Mouse (Mus musculus): ENCODE results near the gene Dbn1. TPM values are rescaled to one million over a fixed set of nuclear protein-coding genes. Genes with fewer than 3 reads are reported as not detected.
A peak's percentile ranks its signal among the peaks of the same experiment; 100 is the strongest.

Gene Dbn1
- polyA plus RNA-seq, 1 experiment from 2014 or later, result 124 TPM

- ATAC-seq (ENCODE audit: borderline replicate concordance, extremely low read depth, low FRiP score, low TSS enrichment), result no peak
- no peaks in the 10 kb centered on the region for H3K9me3 ChIP-seq
- H3K27me3 ChIP-seq, result peaks cover 6% of the 10 kb centered on the region; the same call in 1 of the 2 replicates
- H3K36me3 ChIP-seq, result peaks cover 31% of the 10 kb centered on the region
- no peak overlapping the region for H3K4me3 ChIP-seq
- no peak overlapping the region for H3K9ac ChIP-seq
- no peak overlapping the region for H3K27ac ChIP-seq
- no peak overlapping the region for H3K4me2 ChIP-seq
- H3K4me1 ChIP-seq, result peaks cover 26% of the 10 kb centered on the region
- 66% methylated on average over 11 of the region's 11 CpGs for WGBS
Measured at GRCm38 (mm10) chr13:55473961-55474360, 13.9 kb downstream of the Dbn1 start.

GRCm38 (mm10) chr13:55473076-55473831, 14.7 kb downstream of the Dbn1 start:
- Histone ChIP-seq H3K4me1 (peaks cover 26% of the 10 kb centered on the region), H3K4me3 (peak overlapping the region; percentile 62), H3K27ac (0 out of 2 replicates have a peak overlapping the region, but pooled peaks have one; percentile 39), H3K4me2 (peak overlapping the region; percentile 100), H3K9me3 (no peaks in the 10 kb centered on the region), H3K27me3 (peaks cover 6% of the 10 kb centered on the region; the same call in 1 of the 2 replicates), H3K36me3 (peaks cover 31% of the 10 kb centered on the region), H3K9ac (peak overlapping the region; percentile 59)
- ATAC-seq (ENCODE audit: borderline replicate concordance, extremely low read depth, low FRiP score, low TSS enrichment), result no peak
- 36% methylated on average over 18 of the region's 18 CpGs for WGBS

- peaks cover 6% of the 10 kb centered on the region; the same call in 1 of the 2 replicates for H3K27me3 ChIP-seq
- peak; percentile 50 for ATAC-seq (ENCODE audit: borderline replicate concordance, extremely low read depth, low FRiP score, low TSS enrichment)
- H3K9ac ChIP-seq, result peak overlapping the region; percentile 59
- whole genome bisulfite sequencing, result under 1% methylated on average over 99 of the region's 103 CpGs
- no peaks in the 10 kb centered on the region for H3K9me3 ChIP-seq
- H3K4me2 ChIP-seq, result peak overlapping the region; percentile 100
- H3K27ac ChIP-seq, result peak overlapping the region; percentile 39
- peaks cover 26% of the 10 kb centered on the region for H3K4me1 ChIP-seq
- H3K36me3 ChIP-seq, result peaks cover 24% of the 10 kb centered on the region
- peak overlapping the region; percentile 62 for H3K4me3 ChIP-seq
Measured at GRCm38 (mm10) chr13:55472132-55473022, 15.5 kb downstream of the Dbn1 start.

- ATAC-seq (ENCODE audit: borderline replicate concordance, extremely low read depth, low FRiP score, low TSS enrichment), result peak; percentile 3; the same call in 1 of the 2 replicates
Measured at GRCm38 (mm10) chr13:55471819-55472131, 16.1 kb downstream of the Dbn1 start.

GRCm38 (mm10) chr13:55471156-55471818, 16.6 kb downstream of the Dbn1 start:
- peak; percentile 62; the same call in 1 of the 2 replicates for ATAC-seq (ENCODE audit: borderline replicate concordance, extremely low read depth, low FRiP score, low TSS enrichment)
- H3K27ac ChIP-seq, result peak overlapping the region; percentile 16; the same call in 1 of the 2 replicates
- peaks cover 9% of the 10 kb centered on the region; the same call in 1 of the 2 replicates for H3K27me3 ChIP-seq

More at GRCm38 (mm10) chr13:55471819-55472131, 16.1 kb downstream of the Dbn1 start:
- Histone ChIP-seq H3K4me3 (peak overlapping the region; percentile 62), H3K27me3 (peaks cover 9% of the 10 kb centered on the region; the same call in 1 of the 2 replicates), H3K9me3 (no peaks in the 10 kb centered on the region), H3K9ac (peak overlapping the region; percentile 59), H3K4me2 (peak overlapping the region; percentile 100), H3K27ac (peak overlapping the region; percentile 16), H3K4me1 (peaks cover 26% of the 10 kb centered on the region), H3K36me3 (peaks cover 18% of the 10 kb centered on the region)
- 0% methylated on average over 22 of the region's 31 CpGs for WGBS

GRCm38 (mm10) chr13:55470372-55470771, 17.5 kb downstream of the Dbn1 start:
- no peak overlapping the region for H3K4me2 ChIP-seq
- H3K9ac ChIP-seq, result no peak overlapping the region
- 75% methylated on average over 9 of the region's 9 CpGs for WGBS

More at GRCm38 (mm10) chr13:55471156-55471818, 16.6 kb downstream of the Dbn1 start:
- H3K9ac ChIP-seq, result peak overlapping the region; percentile 59
- H3K4me1 ChIP-seq, result peaks cover 26% of the 10 kb centered on the region
- H3K9me3 ChIP-seq, result no peaks in the 10 kb centered on the region
- WGBS, result 1% methylated on average over 52 of the region's 54 CpGs
- peaks cover 15% of the 10 kb centered on the region for H3K36me3 ChIP-seq
- peak overlapping the region; percentile 62 for H3K4me3 ChIP-seq
- peak overlapping the region; percentile 100 for H3K4me2 ChIP-seq

GRCm38 (mm10) chr13:55468851-55469560, 18.9 kb downstream of the Dbn1 start:
- H3K36me3 ChIP-seq, result no peaks in the 10 kb centered on the region; the same call in 1 of the 2 replicates
- no peak overlapping the region for H3K4me2 ChIP-seq
- H3K4me3 ChIP-seq, result no peak overlapping the region
- H3K4me1 ChIP-seq, result peaks cover 39% of the 10 kb centered on the region
- no peak for ATAC-seq (ENCODE audit: borderline replicate concordance, extremely low read depth, low FRiP score, low TSS enrichment)
- no peak overlapping the region for H3K27ac ChIP-seq
- no peaks in the 10 kb centered on the region for H3K9me3 ChIP-seq
- peaks cover 14% of the 10 kb centered on the region; the same call in 1 of the 2 replicates for H3K27me3 ChIP-seq
- WGBS, result 38% methylated on average over 13 of the region's 13 CpGs
- H3K9ac ChIP-seq, result no peak overlapping the region

More at GRCm38 (mm10) chr13:55470372-55470771, 17.5 kb downstream of the Dbn1 start:
- Histone ChIP-seq H3K27ac (no peak overlapping the region), H3K4me3 (no peak overlapping the region), H3K27me3 (peaks cover 10% of the 10 kb centered on the region; the same call in 1 of the 2 replicates), H3K9me3 (no peaks in the 10 kb centered on the region), H3K4me1 (peaks cover 26% of the 10 kb centered on the region), H3K36me3 (peaks cover 6% of the 10 kb centered on the region; the same call in 1 of the 2 replicates)
- no peak for ATAC-seq (ENCODE audit: borderline replicate concordance, extremely low read depth, low FRiP score, low TSS enrichment)

- 74% methylated on average over 5 of the region's 5 CpGs for WGBS
Measured at GRCm38 (mm10) chr13:55465830-55466440, 22.0 kb downstream of the Dbn1 start.

GRCm38 (mm10) chr13:55465184-55465583, 22.7 kb downstream of the Dbn1 start:
- Histone ChIP-seq H3K27ac (no peak overlapping the region), H3K27me3 (peaks cover 8% of the 10 kb centered on the region; the same call in 1 of the 2 replicates), H3K9ac (no peak overlapping the region), H3K4me1 (peaks cover 19% of the 10 kb centered on the region), H3K9me3 (no peaks in the 10 kb centered on the region), H3K4me3 (peak overlapping the region; percentile 58; the same call in 1 of the 2 replicates), H3K4me2 (peak overlapping the region; percentile 94), H3K36me3 (peaks cover 2% of the 10 kb centered on the region; the same call in 1 of the 2 replicates)
- 23% methylated on average over 3 of the region's 3 CpGs for WGBS
- ATAC-seq (ENCODE audit: borderline replicate concordance, extremely low read depth, low FRiP score, low TSS enrichment), result no peak

More at GRCm38 (mm10) chr13:55465830-55466440, 22.0 kb downstream of the Dbn1 start:
- H3K4me2 ChIP-seq, result no peak overlapping the region
- no peak overlapping the region for H3K9ac ChIP-seq
- no peaks in the 10 kb centered on the region for H3K9me3 ChIP-seq
- no peak overlapping the region for H3K4me3 ChIP-seq
- no peak for ATAC-seq (ENCODE audit: borderline replicate concordance, extremely low read depth, low FRiP score, low TSS enrichment)
- peaks cover 14% of the 10 kb centered on the region; the same call in 1 of the 2 replicates for H3K27me3 ChIP-seq
- no peak overlapping the region for H3K27ac ChIP-seq
- H3K4me1 ChIP-seq, result peaks cover 22% of the 10 kb centered on the region
- H3K36me3 ChIP-seq, result no peaks in the 10 kb centered on the region
